Mouse (Mus musculus) heart, adult 2 months (tissue): Measurements from ENCODE around the gene Neb.

Experiments used
- CTCF ChIP-seq: fragments of 200-600 bp; IDR thresholded peaks from 2 replicates; pipeline ENCODE4 v1.8.1; 2022; ENCODE audit warnings: antibody characterized with exemption, mild to moderate bottlenecking, moderate library complexity
- EP300 ChIP-seq: fragments of 200-500 bp; IDR thresholded peaks from 2 replicates; pipeline ENCODE4 v1.6.1; 2011; ENCODE audit warnings: low read depth, low read length, control low read depth; ENCODE audit not compliant: insufficient read depth
- POLR2A ChIP-seq: fragments of 200-500 bp; IDR thresholded peaks from 2 replicates; pipeline ENCODE4 v1.6.1; 2011; ENCODE audit warnings: mild to moderate bottlenecking, low read depth, low read length, control low read depth; ENCODE audit not compliant: insufficient read depth

- TF ChIP-seq CTCF (no peak), POLR2A (no peak), EP300 (no peak)
These were observed 80.3 kb downstream of the Neb start for GRCm38 (mm10) chr2:52297969-52298368.
